Mouse (Mus musculus): ENCODE data around the gene Sv2a.
"Not testable (repeated sequence)": the region's sequence is repeated elsewhere in the genome, so short reads cannot be mapped to it uniquely, and the experiment has no call there.

The Sv2a gene

DNA sequence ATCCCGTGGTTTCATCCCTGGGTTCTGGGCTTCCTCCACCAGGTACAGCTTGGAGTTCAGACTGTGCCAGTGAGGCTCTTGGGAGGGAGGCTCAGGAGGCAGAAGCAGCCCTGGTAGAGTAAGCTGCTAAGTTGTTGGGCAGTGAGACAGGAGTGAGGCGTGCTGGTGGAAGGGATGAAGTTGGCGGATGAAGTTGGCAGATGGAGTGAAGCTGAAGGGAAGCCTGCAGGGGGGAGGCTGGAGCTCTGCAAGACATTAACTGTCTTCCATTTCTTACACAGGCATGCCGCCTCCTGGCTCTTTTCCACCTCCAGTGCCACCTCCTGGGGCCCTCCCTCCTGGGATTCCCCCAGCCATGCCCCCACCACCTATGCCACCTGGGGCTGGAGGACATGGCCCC, 6.9 kb upstream of the Sv2a start:
- not testable (repeated sequence) for DNase-seq

DNA sequence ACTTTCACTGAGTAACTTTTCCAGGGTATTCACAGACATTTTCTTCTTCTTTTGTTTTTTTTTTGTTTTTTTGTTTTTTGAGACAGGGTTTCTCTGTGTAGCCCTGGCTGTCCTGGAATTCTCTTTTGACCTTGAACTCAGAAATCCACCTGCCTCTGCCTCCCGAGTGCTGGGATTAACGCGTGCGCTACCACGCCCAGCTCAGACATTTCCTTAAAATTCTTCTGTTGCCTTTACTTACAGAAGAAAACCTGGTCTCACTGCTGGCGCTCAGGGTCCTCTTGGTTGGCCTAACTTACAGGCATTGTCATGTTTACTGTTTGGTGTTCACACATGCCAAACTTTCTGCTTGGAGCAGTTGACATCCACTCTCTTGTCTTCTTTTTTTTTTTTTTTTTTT, 5.7 kb upstream of the Sv2a start:
- no peak for DNase-seq

DNA sequence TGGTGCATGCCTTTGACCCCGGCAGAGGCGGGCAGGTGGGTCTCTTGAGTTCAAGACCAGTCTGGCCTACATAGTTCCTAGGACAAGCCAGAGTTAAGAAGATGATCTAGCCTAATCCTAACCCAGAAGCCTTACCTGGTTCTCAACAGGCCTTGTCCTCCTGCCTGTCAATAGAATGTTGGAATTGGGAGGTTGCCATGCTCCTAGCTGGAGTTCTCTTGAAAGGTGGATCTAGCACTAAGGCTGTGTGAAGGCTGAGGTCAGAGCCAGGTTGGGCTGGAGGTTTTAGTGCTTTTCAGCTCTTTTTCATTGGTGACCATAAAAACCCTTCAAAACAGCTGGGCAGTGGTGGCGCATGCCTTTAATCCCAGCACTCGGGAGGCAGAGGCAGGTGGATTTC, 2.5 kb upstream of the Sv2a start:
- DNase-seq, result no peak

DNA sequence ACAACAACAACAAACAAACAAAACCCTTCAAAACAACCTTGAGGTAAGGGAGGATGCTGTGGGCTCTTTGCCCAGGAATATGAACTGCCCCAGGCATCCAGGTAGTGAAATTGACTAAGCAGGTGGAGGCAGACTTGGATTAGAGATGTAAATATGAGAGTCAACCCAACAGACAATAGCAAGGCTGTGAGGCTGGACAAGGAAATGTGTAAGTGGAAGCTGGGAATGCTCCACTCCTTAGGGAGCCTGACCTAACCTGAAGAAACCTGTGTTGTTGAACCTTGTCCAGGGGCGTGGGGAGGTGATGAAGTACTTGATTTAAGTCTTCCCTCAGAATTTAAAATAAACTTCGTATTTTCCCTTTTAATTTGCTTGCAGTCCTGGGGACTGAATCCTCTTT, 2.0 kb upstream of the Sv2a start:
- DNase-seq, result no peak

DNA sequence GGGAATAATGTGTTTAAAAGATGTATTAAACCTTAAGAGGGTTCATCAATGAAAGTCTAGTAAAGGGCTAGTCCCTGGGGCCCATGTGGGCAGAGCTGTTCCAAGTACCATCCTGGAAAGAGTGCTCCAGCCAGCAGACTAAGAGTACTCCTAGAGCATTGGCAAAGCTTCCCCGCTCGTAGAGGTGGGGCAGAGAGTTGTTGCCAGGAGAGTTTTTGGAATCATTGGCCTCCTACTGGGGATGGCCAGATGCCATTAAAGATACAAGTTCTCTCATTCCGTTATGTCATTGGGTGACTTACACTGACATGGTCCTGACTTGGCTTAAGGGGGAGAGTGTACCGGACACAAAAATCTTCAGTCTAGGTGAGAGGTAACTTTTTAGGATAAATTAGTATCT, 1.4 kb upstream of the Sv2a start:
- no peak for DNase-seq

DNA sequence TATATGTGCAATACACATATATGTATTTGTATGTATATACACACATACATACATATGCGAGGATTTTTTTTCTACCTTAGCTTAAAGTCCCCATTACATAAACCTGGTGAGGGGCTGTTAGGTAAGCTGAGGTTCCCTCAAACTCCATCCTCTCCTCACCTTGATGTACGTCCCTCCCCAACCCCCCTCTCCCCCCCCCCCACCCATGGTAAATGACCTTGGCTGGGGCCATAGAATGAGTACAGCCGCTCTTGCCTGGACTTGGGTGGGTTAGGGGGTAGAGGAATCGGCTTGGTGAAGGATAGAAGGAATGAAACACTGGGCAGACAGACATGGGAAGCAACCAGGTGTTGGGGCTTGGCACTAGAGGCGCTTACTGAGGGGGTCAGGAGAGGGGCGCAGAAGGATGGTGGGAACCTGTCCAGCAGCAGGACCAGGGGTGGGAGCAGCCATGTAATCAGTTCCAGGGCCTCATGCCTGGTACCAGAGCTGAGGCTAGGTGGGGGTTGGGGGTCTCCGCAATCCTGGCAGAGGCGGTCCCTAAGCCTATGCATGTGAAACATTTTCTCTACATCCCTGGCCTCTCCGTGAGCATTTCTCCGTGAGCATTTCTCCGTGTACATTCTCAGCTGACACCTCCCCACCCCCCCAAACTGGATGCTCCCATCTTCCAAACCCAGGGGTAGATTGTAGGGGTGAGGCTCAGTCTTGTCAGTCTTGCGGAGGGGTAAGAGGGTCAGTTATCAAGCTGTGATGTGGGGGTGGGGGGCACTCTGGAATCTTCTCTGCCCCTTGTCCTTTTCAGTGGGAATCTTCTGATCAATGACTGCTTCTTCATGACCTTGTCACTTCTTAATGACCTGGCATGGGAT, 795 bp downstream of the Sv2a start:
- no peak for DNase-seq

DNA sequence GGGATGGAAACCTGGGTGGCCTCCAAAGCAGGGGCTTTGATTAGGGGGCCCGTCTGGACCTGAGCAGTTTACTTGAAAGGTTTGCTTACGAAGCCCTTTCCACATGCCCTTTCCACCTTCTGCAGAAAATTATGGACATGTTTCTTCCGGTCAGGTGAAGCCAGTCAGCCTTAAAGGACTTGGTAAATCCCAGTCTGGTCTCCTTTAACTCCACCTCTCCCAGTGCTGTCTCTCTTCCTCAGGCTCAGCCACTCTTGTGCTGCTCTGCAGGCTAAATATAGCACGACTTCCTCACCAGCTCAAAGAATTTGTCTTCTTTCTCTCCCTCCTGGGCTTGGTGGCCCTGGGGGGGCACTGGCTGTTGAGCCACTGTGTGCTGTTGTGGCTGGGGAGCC, 1.4 kb downstream of the Sv2a start:
- DNase-seq, result no peak

DNA sequence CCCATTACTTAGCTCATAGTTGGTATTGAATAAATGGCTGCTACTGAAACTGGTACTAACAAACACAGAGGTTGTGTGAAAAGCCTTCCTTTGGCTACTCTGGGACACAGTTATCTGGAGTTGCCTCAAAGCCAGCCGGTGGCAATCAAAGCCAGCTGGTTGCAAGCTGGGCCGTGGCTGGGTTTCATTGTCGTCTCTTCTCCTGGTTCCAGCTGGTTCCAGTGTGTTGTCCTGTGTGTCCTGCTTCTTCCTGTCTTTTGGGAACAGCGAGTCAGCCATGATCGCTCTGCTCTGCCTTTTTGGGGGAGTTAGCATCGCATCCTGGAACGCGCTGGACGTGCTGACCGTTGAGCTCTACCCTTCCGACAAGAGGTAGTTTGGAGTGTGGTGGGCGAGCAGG, 12.0 kb downstream of the Sv2a start:
- DNase-seq, result no peak

DNA sequence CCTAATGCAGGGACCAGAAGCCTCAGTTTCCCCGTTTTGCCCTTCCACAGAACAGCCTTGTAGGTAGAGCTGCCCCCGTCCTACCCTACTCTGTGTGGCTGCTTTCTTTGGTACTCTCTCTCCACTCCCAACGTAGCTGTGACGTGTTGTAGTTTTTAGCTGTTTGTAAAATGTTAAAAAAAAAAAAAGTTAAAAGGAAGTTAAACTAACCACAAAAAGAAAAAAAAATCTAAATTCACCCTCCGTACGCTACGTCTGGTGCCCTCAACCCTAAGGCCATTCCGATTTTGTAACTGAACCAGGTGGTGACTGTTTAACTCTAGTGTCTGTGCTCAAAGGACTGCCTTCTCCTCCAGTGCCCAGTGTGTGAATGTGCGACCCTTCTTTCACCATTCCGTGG, 14.0 kb downstream of the Sv2a start:
- no peak for DNase-seq

DNA sequence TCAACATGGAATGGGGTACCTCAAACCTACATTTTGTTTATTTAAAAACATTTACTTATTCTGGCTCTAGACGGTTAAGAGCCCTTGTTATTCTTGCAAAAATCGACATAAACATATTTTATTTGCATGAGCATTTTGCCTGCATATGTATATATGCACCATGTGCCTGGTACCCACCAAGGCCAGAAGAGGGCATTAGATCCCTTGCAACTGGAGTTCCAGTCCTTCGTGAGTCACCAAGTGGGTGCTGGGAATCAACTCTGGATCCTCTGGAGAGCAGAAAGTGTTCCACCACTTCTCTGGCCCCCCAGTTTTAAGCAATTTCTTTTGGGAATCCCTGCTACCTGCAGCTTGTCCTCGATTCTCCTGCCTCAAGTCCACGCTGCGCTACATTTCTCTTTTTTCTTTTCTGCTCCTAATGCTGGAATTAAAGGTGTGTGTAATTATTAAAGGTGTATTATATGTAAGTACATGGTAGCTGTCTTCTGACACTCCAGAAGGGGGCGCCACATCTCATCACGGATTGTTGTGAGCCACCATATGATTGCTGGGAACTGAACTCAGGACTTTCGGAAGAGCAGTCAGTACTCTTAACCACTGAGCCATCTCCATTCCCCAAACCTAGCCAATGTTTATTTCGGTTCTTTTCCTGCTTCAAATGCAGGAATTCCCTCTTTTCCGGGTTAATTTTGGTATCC, 14.8 kb downstream of the Sv2a start:
- DNase-seq, result no peak

DNA sequence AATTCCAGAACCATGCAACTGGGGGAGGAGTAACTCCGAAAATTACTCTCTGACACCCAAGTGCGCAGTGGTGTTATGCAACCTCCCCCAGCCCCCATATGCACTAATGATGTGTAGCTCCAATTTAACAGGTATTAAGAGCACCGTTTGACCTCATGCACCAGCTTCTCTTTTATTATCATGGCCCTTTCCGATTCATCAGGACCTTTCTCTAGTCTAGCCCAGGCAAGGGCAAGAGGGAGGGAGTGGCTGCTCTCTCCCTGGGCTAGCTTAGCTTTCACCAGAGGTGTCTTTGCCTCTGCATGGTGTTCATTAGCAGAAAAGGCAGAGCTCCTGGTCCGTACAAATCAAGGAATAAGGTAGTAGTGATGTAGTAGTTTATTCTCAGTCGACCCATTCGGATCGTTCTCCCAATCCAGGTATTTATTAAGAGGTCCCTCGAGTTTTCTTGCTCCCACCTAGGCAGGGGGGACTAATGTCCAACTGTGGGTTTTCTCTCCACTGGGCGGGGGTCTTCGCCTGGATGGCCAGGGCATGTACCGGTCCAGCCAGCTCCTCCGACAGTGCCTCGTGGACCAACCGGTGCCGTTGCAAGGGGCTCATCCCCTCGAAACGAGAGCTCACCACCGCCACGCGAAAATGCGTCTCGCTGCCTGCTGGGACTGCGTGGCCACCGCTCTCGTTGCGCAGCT, 15.6 kb downstream of the Sv2a start:
- no peak for DNase-seq

DNA sequence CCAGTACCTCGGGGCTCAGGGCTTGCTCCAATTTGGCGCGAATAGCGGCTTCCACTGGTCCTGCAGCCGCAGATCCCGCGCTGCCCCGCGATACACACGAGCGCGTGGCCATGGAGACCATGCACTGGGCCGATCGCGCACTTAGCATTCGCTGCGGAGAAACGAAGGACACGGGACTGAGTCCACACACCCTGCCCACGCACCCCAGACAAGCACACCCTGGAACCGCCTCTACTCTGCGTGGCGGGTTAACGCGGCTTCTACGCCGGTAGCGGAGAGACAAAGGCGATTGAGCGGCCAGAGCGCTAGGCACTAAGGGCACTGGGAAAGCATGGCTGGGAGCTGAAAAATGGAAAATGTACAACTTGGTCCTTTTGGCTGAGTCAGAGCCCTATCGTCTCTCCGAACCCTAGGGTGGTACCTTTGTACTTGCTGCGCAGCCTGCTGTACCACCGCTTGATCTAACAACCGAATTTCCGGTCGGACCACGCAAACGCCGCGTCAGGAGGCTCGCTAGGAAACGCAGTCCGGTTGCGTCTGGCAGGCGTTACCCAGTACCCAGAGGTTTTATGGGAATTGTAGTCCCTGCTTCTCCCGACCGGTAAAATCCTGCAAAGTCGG, 16.3 kb downstream of the Sv2a start:
- peak; percentile 91 to 96 for DNase-seq

DNA sequence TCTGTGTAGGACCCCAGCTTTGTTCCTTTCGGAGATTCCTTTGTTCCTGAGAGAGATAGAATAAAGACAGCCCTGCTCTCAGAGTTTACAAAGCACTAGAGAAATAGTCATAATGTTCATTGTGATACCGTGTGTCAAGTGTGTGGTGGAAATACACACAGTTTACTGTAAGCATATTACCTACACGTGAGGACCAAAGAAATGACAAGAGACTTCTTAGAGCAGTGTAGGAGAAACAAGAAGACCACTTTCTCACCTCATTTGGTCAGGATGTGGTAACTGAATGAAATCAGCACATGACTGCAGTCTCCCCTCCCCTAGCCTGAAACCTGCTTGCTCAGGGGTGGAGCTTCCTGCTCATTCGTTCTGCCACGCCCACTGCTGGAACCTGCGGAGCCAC, 17.2 kb downstream of the Sv2a start:
- peak in 1 of 2 experiments; percentile 42 for DNase-seq

DNA sequence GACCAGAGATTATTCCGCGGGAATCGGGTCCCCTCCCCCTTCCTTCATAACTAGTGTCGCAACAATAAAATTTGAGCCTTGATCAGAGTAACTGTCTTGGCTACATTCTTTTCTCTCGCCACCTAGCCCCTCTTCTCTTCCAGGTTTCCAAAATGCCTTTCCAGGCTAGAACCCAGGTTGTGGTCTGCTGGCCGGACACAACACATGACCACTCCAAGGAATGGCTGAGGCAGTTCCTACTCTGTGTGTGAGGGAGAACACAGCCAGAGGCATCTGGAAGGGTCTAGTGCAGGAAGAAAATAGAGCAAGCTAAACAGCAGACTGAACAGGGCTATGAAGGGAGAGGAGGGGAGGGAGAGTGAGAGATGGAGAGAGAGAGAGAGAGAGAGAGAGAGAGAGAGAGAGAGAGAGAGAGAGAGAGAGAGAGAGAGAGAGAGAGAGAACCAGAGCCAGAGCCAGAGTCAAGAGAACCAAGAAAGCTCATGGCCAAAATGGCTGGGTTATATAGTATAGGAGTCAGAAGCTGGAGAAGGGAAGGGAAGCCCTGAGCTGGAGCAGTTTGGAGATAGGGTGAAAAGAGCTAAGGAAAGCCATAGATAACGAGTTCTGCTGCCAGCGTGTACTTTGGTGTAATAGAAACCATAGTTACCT, 17.8 kb downstream of the Sv2a start:
- DNase-seq, result not testable (repeated sequence)

DNA sequence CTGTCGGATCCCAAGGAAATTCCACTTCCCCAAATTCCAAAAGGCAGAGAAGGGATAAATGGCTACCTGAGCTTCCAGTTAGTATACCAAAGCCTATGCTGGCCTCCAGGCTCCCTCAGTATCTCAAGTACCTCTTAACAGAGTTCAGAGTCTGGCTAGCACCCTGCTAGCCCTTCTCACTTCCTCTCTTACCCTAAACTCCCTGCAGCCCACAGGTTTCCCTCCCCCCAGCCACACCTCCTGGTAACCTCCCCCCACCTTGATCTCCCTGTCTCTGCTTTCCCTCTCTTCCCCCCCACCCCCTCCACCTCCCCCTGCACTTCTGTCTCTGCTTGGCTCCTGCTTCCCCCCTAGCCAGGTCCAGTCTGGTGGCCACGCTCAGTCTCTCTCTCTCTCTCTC, 18.8 kb downstream of the Sv2a start:
- DNase-seq, result no peak

DNA sequence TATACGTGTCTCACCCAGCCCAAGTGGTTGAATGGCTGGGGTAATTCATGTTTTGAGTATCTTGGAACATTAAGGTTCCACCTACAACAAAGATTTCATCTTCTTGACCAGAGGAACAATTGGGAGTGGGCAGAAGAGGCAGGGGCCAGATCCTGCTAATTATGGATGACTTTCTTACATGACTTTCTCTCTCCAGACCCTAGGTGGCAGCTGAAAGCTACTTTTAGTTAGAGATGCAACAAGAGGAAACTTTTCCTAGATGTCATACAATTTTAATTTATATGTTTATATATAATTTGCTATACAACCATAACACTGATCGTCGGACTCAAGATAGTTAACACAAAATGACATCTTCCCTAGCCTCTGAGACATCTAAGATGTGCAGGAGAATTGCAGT, 26.9 kb downstream of the Sv2a start:
- DNase-seq, result no peak

DNA sequence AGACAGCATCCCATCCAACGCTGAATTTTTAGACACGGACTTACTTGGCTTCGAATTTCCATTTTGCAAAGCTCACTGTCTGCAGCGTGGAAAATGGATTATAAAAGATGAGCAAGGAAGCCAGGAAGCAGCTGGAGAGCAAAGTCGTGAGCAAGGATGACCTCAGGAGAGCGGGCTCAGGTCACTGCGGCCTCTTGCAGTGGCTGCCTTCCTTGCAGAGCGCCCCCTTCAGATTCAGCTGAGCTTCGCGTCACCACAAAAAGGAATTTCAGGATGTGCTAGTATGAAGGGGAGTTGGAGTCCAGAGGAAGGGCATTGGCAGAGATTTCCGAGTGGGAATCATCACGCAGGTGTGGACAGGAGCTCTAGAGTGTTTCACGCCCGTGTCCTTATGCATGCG, 28.3 kb downstream of the Sv2a start:
- peak in 1 of 2 experiments; percentile 36 for DNase-seq

DNA sequence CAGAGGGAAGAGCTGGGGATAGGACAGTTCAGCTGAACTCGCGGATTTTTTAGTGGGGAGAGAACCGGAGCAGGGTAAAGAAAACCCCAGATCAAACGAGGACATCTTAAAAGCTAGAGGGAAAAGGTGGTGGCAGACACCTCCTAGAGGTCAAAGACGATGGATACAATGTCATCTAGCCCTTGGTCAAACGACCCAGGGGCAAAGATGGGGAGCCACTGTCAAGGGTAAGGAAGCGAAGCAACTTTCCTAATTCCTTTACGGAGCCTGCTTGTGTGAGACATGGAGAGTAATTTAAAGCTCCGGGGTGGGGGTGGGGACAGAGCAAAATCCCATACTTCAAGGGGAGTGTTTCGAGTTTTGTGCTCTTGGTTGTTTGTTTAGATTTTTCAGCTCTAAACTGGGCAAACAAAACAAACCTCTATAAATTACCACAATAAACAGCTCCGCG, 38.3 kb downstream of the Sv2a start:
- DNase-seq, result peak in 1 of 2 experiments; percentile 21

DNA sequence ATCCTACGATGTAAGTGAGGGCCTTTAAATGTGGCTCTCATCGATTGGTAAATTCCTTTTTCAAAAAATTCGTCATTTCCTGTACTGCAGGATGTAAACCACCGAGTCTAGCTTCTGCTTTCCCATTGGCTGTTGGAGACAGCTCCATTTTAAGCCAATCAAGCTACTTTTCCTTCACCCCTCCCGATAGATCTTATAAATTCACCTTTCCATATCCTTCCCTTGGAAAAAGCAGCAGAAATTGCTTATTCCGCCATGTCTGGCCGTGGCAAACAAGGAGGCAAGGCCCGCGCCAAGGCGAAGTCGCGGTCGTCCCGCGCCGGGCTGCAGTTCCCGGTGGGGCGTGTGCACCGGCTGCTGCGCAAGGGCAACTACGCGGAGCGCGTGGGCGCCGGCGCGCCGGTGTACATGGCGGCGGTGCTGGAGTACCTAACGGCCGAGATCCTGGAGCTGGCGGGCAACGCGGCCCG, 38.7 kb downstream of the Sv2a start, which contains the start of the genes Bola1 and Hist2h2ab:
Bola1 (minus strand) TSS at position 49 of the 470 bp plus-strand sequence.
Hist2h2ab (plus strand) TSS at position 205 of the 470 bp plus-strand sequence.
- peak; percentile 63 to 83 for DNase-seq

DNA sequence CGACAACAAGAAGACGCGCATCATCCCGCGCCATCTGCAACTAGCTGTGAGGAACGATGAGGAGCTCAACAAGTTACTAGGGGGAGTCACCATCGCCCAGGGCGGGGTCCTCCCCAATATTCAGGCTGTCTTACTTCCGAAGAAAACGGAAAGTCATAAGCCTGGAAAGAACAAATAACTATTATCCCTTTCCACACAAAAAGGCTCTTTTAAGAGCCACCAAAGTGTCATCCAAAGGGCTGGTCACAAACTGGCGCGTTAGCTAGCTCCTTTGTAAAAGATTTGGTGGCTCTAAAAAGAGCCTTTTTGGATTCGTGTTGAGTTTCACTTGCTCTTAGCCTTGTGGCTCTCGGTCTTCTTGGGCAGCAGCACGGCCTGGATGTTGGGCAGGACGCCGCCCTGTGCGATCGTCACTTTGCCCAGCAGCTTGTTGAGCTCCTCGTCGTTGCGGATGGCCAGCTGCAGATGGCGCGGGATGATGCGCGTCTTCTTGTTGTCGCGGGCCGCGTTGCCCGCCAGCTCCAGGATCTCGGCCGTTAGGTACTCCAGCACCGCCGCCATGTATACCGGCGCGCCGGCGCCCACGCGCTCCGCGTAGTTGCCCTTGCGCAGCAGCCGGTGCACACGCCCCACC, 39.3 kb downstream of the Sv2a start:
- DNase-seq, result peak in 1 of 2 experiments; percentile 15

DNA sequence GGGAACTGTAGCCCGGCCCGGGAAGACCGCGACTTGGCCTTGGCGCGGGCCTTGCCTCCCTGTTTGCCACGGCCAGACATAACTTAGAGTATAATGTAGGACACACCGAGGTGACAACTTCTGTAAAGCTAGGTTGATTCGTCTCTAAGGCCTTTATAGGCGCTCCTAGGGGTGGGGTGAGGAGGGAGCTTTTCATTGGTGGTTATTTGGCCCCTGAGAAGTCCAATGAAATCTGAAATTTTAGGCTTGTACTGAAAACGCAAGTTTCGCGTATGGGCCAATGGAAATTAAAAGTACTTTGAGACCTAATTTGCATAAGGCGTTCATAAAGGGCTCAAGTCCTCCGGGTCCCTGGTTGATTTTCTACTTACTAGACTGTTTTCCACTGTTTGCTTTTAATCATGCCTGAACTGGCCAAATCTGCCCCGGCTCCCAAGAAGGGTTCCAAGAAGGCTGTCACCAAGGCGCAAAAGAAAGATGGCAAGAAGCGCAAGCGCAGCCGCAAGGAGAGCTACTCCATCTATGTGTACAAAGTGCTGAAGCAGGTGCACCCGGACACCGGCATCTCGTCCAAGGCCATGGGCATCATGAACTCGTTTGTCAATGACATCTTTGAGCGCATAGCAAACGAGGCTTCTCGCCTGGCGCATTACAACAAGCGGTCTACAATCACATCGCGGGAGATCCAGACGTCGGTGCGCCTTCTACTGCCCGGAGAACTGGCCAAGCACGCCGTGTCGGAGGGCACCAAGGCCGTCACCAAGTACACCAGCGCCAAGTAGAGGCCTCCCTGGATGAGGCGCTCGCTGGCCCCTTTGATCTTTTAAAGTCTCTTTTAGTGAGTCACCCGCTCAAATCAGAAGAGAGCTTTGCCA, 40.1 kb downstream of the Sv2a start, which contains the start of the genes Hist2h2ac and Hist2h2be:
Hist2h2ac (minus strand) TSS at position 116 of the 875 bp plus-strand sequence.
Hist2h2be (plus strand) TSS at position 355 of the 875 bp plus-strand sequence.
- peak; percentile 85 to 91 for DNase-seq

All from kidney, postnatal 25 days (tissue).